Mouse (Mus musculus) cerebellum, adult (tissue): Measurements from ENCODE around the gene Ankrd35.

Experiments
- ATAC-seq: cut with Nextera tagmentation; 2 replicates; pipeline ENCODE4 v1.9.2; 2017; ENCODE audit warnings: mild to moderate bottlenecking, moderate library complexity, mixed read lengths; ENCODE audit not compliant: insufficient number of reproducible peaks, low FRiP score, low TSS enrichment

The Ankrd35 gene

GRCm38 (mm10) chr3:96698993-96699690 is 29.2 kb downstream of the Ankrd35 start:
- ATAC-seq = no peak

GRCm38 (mm10) chr3:96700376-96700775 is 30.4 kb downstream of the Ankrd35 start:
- ATAC-seq = no peak

GRCm38 (mm10) chr3:96701003-96701402 is 31.1 kb downstream of the Ankrd35 start:
- ATAC-seq = no peak

DNA sequence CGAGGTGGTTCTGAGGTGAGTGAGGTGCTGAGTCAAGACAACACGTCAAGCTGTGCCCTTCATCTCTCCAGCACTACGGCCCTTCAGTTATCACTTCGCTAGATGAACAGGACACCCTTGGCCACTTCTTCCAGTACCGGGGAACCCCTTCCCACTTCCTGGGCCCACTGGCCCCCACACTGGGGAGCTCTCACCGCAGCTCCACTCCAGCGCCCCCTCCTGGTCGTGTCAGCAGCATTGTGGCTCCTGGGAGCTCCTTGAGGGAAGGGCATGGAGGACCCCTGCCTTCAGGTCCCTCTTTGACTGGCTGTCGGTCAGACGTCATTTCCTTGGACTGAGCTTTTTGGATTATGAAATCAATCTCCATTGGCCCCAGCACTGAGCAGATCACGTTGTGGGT is 34.8 kb downstream of the Ankrd35 start:
- no peak for ATAC-seq

DNA sequence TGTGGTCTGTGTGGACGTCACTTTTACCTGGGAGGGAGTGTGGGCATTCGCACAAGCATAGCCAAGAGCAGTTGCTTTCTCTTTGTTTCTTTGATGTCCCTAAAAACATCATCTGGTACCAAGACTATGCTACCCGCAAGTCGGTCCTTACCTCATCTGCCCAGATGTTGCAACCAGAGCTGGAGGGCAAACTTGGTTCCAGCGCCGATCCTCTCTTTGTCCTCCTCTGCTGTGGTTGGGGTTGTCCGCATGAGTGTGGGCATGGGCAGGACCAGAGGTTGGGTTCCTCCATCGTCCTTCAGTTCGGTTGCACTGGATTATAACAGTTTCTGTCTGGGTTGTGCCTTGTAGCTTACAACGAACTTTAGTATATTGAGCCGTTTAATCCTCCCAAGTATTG is 36.3 kb downstream of the Ankrd35 start:
- ATAC-seq = no peak

GRCm38 (mm10) chr3:96706984-96707383 is 37.1 kb downstream of the Ankrd35 start:
- ATAC-seq = no peak

GRCm38 (mm10) chr3:96707903-96708683 is 38.2 kb downstream of the Ankrd35 start, which contains the start of gene Nudt17:
Nudt17 (minus strand) TSS chr3:96708562.
- peak; percentile 77 for ATAC-seq

- no peak for ATAC-seq
Measured at GRCm38 (mm10) chr3:96708684-96709064, 38.7 kb downstream of the Ankrd35 start.

DNA sequence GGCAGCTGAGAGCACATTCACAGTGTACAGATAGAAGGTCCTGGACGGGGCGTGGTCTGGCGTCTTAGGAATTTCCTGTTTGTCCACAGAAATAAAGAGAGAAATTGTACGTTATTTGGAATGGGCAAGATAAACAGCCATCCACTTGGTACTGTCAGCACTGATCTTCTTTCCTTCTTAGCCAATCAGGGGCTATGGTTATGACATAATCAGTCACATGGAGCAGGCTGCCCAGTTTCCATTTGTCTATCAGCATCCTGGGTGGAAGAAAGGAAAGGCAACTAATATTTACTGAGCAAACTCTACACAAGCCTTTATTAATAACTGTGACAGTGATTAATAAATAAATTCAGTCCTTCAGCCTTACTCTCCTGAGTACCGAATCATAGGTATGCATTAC is 44.4 kb downstream of the Ankrd35 start:
- ATAC-seq = no peak

DNA sequence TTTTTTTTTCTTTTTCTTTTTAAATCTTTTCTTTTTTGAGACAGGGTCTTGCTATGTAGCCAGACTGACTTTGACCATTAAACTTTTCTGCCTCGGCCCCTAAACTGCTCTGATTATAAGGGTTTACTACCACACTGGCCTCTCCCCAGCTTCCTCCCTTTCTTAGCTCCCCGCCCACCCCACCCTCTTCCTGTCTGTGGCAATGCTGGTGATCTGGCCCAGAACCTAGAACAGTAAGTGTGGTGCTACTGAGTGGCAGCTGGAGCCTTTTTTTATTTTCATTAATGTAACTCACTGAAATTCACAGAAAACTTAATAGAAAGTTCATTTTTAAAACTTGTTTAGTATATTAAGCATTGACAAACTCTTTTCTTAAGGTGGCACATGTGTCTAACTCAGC is 45.9 kb downstream of the Ankrd35 start:
- ATAC-seq = no peak

DNA sequence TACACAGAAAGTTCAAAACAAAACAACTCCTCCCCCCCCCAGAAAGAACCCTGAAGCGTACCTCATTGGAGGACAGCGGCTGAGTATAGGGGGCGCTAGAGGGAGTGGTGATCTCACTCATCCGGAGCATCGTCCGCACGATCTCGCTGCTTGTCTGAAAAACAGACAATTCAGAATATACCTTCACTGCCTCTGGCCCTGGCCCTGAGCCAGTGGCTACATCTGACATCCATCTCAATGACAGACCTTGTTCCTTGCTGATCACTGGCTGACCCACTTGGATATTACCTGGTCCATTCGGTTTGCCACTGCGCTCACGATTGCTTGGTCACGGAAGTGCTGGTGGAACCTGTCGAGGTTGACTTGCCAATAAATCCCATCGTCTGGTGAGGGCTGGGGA is 49.2 kb downstream of the Ankrd35 start:
- ATAC-seq = peak; percentile 91

GRCm38 (mm10) chr3:96727343-96727827 is 57.5 kb downstream of the Ankrd35 start, which contains the start of the genes Polr3c and Rnf115:
Polr3c (minus strand) TSS chr3:96727628.
Rnf115 (plus strand) TSS chr3:96727664.
- peak; percentile 98 for ATAC-seq

DNA sequence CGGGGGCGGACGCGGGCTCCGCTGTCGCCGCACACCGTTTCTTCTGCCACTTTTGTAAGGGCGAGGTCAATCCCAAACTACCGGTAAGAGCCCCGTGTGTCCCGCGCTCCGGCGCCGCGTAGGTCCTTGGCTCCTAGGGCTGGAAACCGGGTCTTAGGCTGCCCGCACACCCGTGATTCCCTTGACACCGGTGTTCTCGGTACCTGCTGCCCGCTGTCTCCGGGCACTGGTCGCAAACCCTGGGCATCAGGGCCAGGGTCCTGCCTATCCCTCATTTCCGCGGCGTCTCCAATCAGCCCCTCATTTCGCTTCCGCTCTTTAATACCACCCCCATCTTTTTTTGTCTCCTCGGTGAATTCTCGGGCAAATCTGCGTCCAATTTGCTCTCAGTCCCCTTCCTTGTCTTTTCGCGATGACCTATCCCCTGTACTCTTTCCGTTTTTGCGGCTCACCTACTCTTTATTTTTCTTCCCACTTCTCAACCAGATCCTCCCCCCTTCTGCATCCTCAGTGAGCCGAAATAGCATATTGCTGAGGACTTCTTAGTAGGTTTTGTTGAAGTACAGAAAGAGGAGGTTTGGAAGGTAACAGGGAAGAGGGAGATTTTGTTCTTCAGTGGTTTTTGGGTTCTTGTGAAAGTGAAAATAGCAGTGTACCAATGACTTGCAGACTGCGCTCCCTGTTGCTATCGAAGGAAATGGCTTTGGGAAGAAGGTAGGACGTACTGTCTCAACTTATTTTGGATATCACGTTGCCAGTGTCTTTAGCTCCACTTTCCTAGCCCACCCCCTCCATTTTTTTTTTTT is 58.1 kb downstream of the Ankrd35 start:
- ATAC-seq = no peak; the same call in none of the 2 replicates

- ATAC-seq = no peak
Measured at GRCm38 (mm10) chr3:96728634-96729402, 58.9 kb downstream of the Ankrd35 start.

- ATAC-seq = no peak
Measured at GRCm38 (mm10) chr3:96729403-96729784, 59.5 kb downstream of the Ankrd35 start.

GRCm38 (mm10) chr3:96730785-96731184 is 60.9 kb downstream of the Ankrd35 start:
- no peak for ATAC-seq

- no peak for ATAC-seq
Measured at GRCm38 (mm10) chr3:96733984-96734383, 64.1 kb downstream of the Ankrd35 start.

- ATAC-seq = no peak
Measured at GRCm38 (mm10) chr3:96735200-96735599, 65.3 kb downstream of the Ankrd35 start.

GRCm38 (mm10) chr3:96737013-96737740 is 67.2 kb downstream of the Ankrd35 start:
- ATAC-seq = no peak
